Mouse (Mus musculus) bone marrow, adult 2 months (tissue): ENCODE measurements at regions not wholly inside any gene's neighbourhood (a gene's known extent, or its start where the extent isn't known, plus 50 kb on each side); places are given as distances from the start of the nearest gene placed in this dataset.

Experiments
- CTCF ChIP-seq: fragments of 200-500 bp; IDR thresholded peaks from 2 replicates; pipeline ENCODE4 v1.5.1; 2011; ENCODE audit warnings: low read length, control low read depth; ENCODE audit not compliant: control insufficient read depth, insufficient read depth
- POLR2A ChIP-seq: fragments of 200-500 bp; IDR thresholded peaks from 2 replicates; pipeline ENCODE4 v1.6.1; 2011; ENCODE audit warnings: low read depth, mild to moderate bottlenecking, control low read depth, low read length, borderline replicate concordance; ENCODE audit not compliant: control insufficient read depth

- TF ChIP-seq CTCF, result no peak
- TF ChIP-seq POLR2A, result no peak
These were observed 80.6 kb upstream of the Akt3 start for GRCm38 (mm10) chr1:177338466-177339206.
